Mouse (Mus musculus): ENCODE measurements around the gene Gja10.

Gja10 gene

GRCm38 (mm10) chr4:32602660-32603059 is at the start of gene Gja10:
Gene Gja10, minus strand, starts transcription at chr4:32602760.
- in situ Hi-C loops (cut with MboI, MseI): no loop called here

GRCm38 (mm10) chr4:32651669-32652068 is 49.1 kb upstream of the Gja10 start:
- in situ Hi-C loops (cut with MboI, MseI): no loop called here

GRCm38 (mm10) chr4:32621637-32622036 is 19.1 kb upstream of the Gja10 start:
- in situ Hi-C loops (cut with MboI, MseI): no loop called here

- in situ Hi-C loops (cut with MboI, MseI): no loop called here
These were observed 12.7 kb upstream of the Gja10 start, which contains the start of gene Casp8ap2 for GRCm38 (mm10) chr4:32615034-32615881. Gene Casp8ap2, plus strand, starts transcription at chr4:32615451.

- in situ Hi-C loops (cut with MboI, MseI): no loop called here
These were observed 1.4 kb downstream of the Gja10 start for GRCm38 (mm10) chr4:32601135-32601534.

- in situ Hi-C loops (cut with MboI, MseI): no loop called here
These were observed 14.3 kb downstream of the Gja10 start for GRCm38 (mm10) chr4:32588237-32588636.

- in situ Hi-C loops (cut with MboI, MseI): no loop called here
These were observed 15.0 kb downstream of the Gja10 start for GRCm38 (mm10) chr4:32587543-32587942.

GRCm38 (mm10) chr4:32586596-32586995 is 16.0 kb downstream of the Gja10 start:
- in situ Hi-C loops (cut with MboI, MseI): no loop called here

- in situ Hi-C loops (cut with MboI, MseI): no loop called here
These were observed 18.4 kb downstream of the Gja10 start for GRCm38 (mm10) chr4:32584181-32584580.

- in situ Hi-C loops (cut with MboI, MseI): loop anchor here in 1 of 2 experiments (10.0 kb wide), 1 partner anchor 525 kb away; no protein-coding TSS in a partner anchor
These were observed 22.7 kb downstream of the Gja10 start for GRCm38 (mm10) chr4:32579850-32580249.

- in situ Hi-C loops (cut with MboI, MseI): loop anchor here in 1 of 2 experiments (10.0 kb wide), 1 partner anchor 520 kb away; no protein-coding TSS in a partner anchor
These were observed 27.4 kb downstream of the Gja10 start for GRCm38 (mm10) chr4:32575165-32575564.

GRCm38 (mm10) chr4:32574604-32575003 is 28.0 kb downstream of the Gja10 start:
- in situ Hi-C loops (cut with MboI, MseI): loop anchor here (5.0 to 25.0 kb wide), 3 partner anchors 52 to 1013 kb away; no protein-coding TSS in a partner anchor

- in situ Hi-C loops (cut with MboI, MseI): loop anchor here (5.0 to 25.0 kb wide), 3 partner anchors 51 to 1014 kb away; no protein-coding TSS in a partner anchor
These were observed 29.0 kb downstream of the Gja10 start for GRCm38 (mm10) chr4:32573586-32573985.

GRCm38 (mm10) chr4:32572118-32572517 is 30.4 kb downstream of the Gja10 start:
- in situ Hi-C loops (cut with MboI, MseI): loop anchor here (5.0 to 25.0 kb wide), 3 partner anchors 50 to 1015 kb away; no protein-coding TSS in a partner anchor

- in situ Hi-C loops (cut with MboI, MseI): loop anchor here (5.0 to 25.0 kb wide), 3 partner anchors 49 to 1016 kb away; no protein-coding TSS in a partner anchor
These were observed 31.1 kb downstream of the Gja10 start for GRCm38 (mm10) chr4:32571441-32571840.

GRCm38 (mm10) chr4:32570939-32571317 is 31.6 kb downstream of the Gja10 start:
- in situ Hi-C loops (cut with MboI, MseI): loop anchor here (5.0 to 25.0 kb wide), 3 partner anchors 49 to 1016 kb away; no protein-coding TSS in a partner anchor

GRCm38 (mm10) chr4:32569995-32570938 is 32.3 kb downstream of the Gja10 start:
- in situ Hi-C loops (cut with MboI, MseI): loop anchor here (5.0 to 25.0 kb wide), 5 partner anchors 48 to 1017 kb away; no protein-coding TSS in a partner anchor

- in situ Hi-C loops (cut with MboI, MseI): loop anchor here (10.0 to 25.0 kb wide), 4 partner anchors 204 to 1018 kb away; no protein-coding TSS in a partner anchor
These were observed 33.5 kb downstream of the Gja10 start for GRCm38 (mm10) chr4:32569054-32569453.

GRCm38 (mm10) chr4:32564918-32565317 is 37.6 kb downstream of the Gja10 start:
- in situ Hi-C loops (cut with MboI, MseI): loop anchor here (10.0 to 25.0 kb wide), 4 partner anchors 200 to 1022 kb away; no protein-coding TSS in a partner anchor

GRCm38 (mm10) chr4:32564416-32564815 is 38.1 kb downstream of the Gja10 start:
- in situ Hi-C loops (cut with MboI, MseI): loop anchor here (10.0 to 25.0 kb wide), 4 partner anchors 200 to 1023 kb away; no protein-coding TSS in a partner anchor

Measured in T-helper 17 cell (primary cell).